Mouse (Mus musculus): ENCODE results near the gene Heatr6. TPM values are rescaled to one million over a fixed set of nuclear protein-coding genes. Genes with fewer than 3 reads are reported as not detected.

Heatr6 gene
- polyA plus RNA-seq (2015; fragmentation: Nextera tagmentation; extraction: Ambion mirVana) = 23.2 and 23.5 TPM in 2 replicates

GRCm38 (mm10) chr11:83753581-83754181, at the start of gene Heatr6:
Heatr6 (plus strand) TSS chr11:83753696.
- H3K27ac ChIP-seq (ENCODE audit: low read length) = peak within 1 kb of the TSS; percentile 81
- no peaks in the 10 kb centered on the region for H3K9me3 ChIP-seq (ENCODE audit: control insufficient read depth, low read length)
- peak within 1 kb of the TSS; percentile 75 for H3K9ac ChIP-seq (ENCODE audit: low read length)
- peaks cover 8% of the 10 kb centered on the region for H3K4me1 ChIP-seq (replicated peaks; ENCODE audit: control insufficient read depth, insufficient read depth, low read length)
- peaks cover 21% of the 10 kb centered on the region for H3K36me3 ChIP-seq (ENCODE audit: control insufficient read depth, insufficient read depth, low read length)
- WGBS = 0% methylated on average over 47 of the region's 47 CpGs
- peaks cover 3% of the 10 kb centered on the region; the same call in 1 of the 2 replicates for H3K27me3 ChIP-seq (ENCODE audit: control insufficient read depth, insufficient read depth, low read depth, low read length)
- ATAC-seq (ENCODE audit: low read depth) = peak; percentile 98
- H3K4me2 ChIP-seq (ENCODE audit: low read depth, low read length) = peak within 1 kb of the TSS; percentile 72
- H3K4me3 ChIP-seq (ENCODE audit: low read length) = peak within 1 kb of the TSS; percentile 86

- WGBS = 58% methylated on average over 1 of the region's 1 CpGs
- no peak within 1 kb of the TSS for H3K4me3 ChIP-seq (ENCODE audit: low read length)
Observed at GRCm38 (mm10) chr11:83703705-83704104, 49.8 kb upstream of the Heatr6 start, which contains the start of gene Wfdc17. Wfdc17 (plus strand) TSS chr11:83703991.

GRCm38 (mm10) chr11:83708715-83709114, 44.8 kb upstream of the Heatr6 start, which contains the start of gene Wfdc18:
Wfdc18 (plus strand) TSS chr11:83709015.
- no peak within 1 kb of the TSS for H3K4me3 ChIP-seq (ENCODE audit: low read length)
- no peak for ATAC-seq (ENCODE audit: low read depth)
- no peak within 1 kb of the TSS for H3K4me2 ChIP-seq (ENCODE audit: low read depth, low read length)

More at GRCm38 (mm10) chr11:83703705-83704104, 49.8 kb upstream of the Heatr6 start, which contains the start of gene Wfdc17:
- Histone ChIP-seq H3K4me2 (ENCODE audit: low read depth, low read length) (no peak within 1 kb of the TSS), H3K27me3 (ENCODE audit: control insufficient read depth, insufficient read depth, low read depth, low read length) (no peaks in the 10 kb centered on the region), H3K36me3 (ENCODE audit: control insufficient read depth, insufficient read depth, low read length) (no peaks in the 10 kb centered on the region), H3K4me1 (replicated peaks; ENCODE audit: control insufficient read depth, insufficient read depth, low read length) (no peaks in the 10 kb centered on the region), H3K9me3 (ENCODE audit: control insufficient read depth, low read length) (no peaks in the 10 kb centered on the region), H3K9ac (ENCODE audit: low read length) (no peak within 1 kb of the TSS), H3K27ac (ENCODE audit: low read length) (no peak within 1 kb of the TSS)
- ATAC-seq (ENCODE audit: low read depth) = no peak

GRCm38 (mm10) chr11:83709683-83710082, 43.8 kb upstream of the Heatr6 start:
- 77% methylated on average over 5 of the region's 5 CpGs for whole genome bisulfite sequencing
- no peaks in the 10 kb centered on the region for H3K9me3 ChIP-seq (ENCODE audit: control insufficient read depth, low read length)
- H3K36me3 ChIP-seq (ENCODE audit: control insufficient read depth, insufficient read depth, low read length) = no peaks in the 10 kb centered on the region
- H3K4me2 ChIP-seq (ENCODE audit: low read depth, low read length) = no peak overlapping the region
- H3K4me1 ChIP-seq (replicated peaks; ENCODE audit: control insufficient read depth, insufficient read depth, low read length) = no peaks in the 10 kb centered on the region
- no peak overlapping the region for H3K9ac ChIP-seq (ENCODE audit: low read length)
- no peak overlapping the region for H3K27ac ChIP-seq (ENCODE audit: low read length)
- H3K27me3 ChIP-seq (ENCODE audit: control insufficient read depth, insufficient read depth, low read depth, low read length) = no peaks in the 10 kb centered on the region
- H3K4me3 ChIP-seq (ENCODE audit: low read length) = no peak overlapping the region
- ATAC-seq (ENCODE audit: low read depth) = no peak

More at GRCm38 (mm10) chr11:83708715-83709114, 44.8 kb upstream of the Heatr6 start, which contains the start of gene Wfdc18:
- H3K9ac ChIP-seq (ENCODE audit: low read length) = no peak within 1 kb of the TSS
- H3K36me3 ChIP-seq (ENCODE audit: control insufficient read depth, insufficient read depth, low read length) = no peaks in the 10 kb centered on the region
- WGBS = 68% methylated on average over 4 of the region's 4 CpGs
- H3K27ac ChIP-seq (ENCODE audit: low read length) = no peak within 1 kb of the TSS
- H3K4me1 ChIP-seq (replicated peaks; ENCODE audit: control insufficient read depth, insufficient read depth, low read length) = no peaks in the 10 kb centered on the region
- no peaks in the 10 kb centered on the region for H3K9me3 ChIP-seq (ENCODE audit: control insufficient read depth, low read length)
- no peaks in the 10 kb centered on the region for H3K27me3 ChIP-seq (ENCODE audit: control insufficient read depth, insufficient read depth, low read depth, low read length)

- no peak overlapping the region for H3K9ac ChIP-seq (ENCODE audit: low read length)
- H3K4me1 ChIP-seq (replicated peaks; ENCODE audit: control insufficient read depth, insufficient read depth, low read length) = no peaks in the 10 kb centered on the region
- ATAC-seq (ENCODE audit: low read depth) = no peak
- no peak overlapping the region for H3K4me3 ChIP-seq (ENCODE audit: low read length)
- WGBS = 48% methylated on average over 1 of the region's 1 CpGs
- no peak overlapping the region for H3K27ac ChIP-seq (ENCODE audit: low read length)
- no peaks in the 10 kb centered on the region for H3K36me3 ChIP-seq (ENCODE audit: control insufficient read depth, insufficient read depth, low read length)
- no peak overlapping the region for H3K4me2 ChIP-seq (ENCODE audit: low read depth, low read length)
- no peaks in the 10 kb centered on the region for H3K27me3 ChIP-seq (ENCODE audit: control insufficient read depth, insufficient read depth, low read depth, low read length)
- H3K9me3 ChIP-seq (ENCODE audit: control insufficient read depth, low read length) = no peaks in the 10 kb centered on the region
Observed at GRCm38 (mm10) chr11:83712671-83713070, 40.8 kb upstream of the Heatr6 start.

- Histone ChIP-seq H3K9ac (ENCODE audit: low read length) (no peak overlapping the region), H3K27me3 (ENCODE audit: control insufficient read depth, insufficient read depth, low read depth, low read length) (no peaks in the 10 kb centered on the region), H3K27ac (ENCODE audit: low read length) (no peak overlapping the region), H3K36me3 (ENCODE audit: control insufficient read depth, insufficient read depth, low read length) (no peaks in the 10 kb centered on the region), H3K4me1 (replicated peaks; ENCODE audit: control insufficient read depth, insufficient read depth, low read length) (no peaks in the 10 kb centered on the region), H3K4me2 (ENCODE audit: low read depth, low read length) (no peak overlapping the region), H3K9me3 (ENCODE audit: control insufficient read depth, low read length) (no peaks in the 10 kb centered on the region), H3K4me3 (ENCODE audit: low read length) (no peak overlapping the region)
- no peak for ATAC-seq (ENCODE audit: low read depth)
- WGBS = 84% methylated on average over 2 of the region's 2 CpGs
Observed at GRCm38 (mm10) chr11:83713925-83714324, 39.6 kb upstream of the Heatr6 start.

- H3K36me3 ChIP-seq (ENCODE audit: control insufficient read depth, insufficient read depth, low read length) = no peaks in the 10 kb centered on the region
- H3K27ac ChIP-seq (ENCODE audit: low read length) = no peak overlapping the region
- H3K9me3 ChIP-seq (ENCODE audit: control insufficient read depth, low read length) = no peaks in the 10 kb centered on the region
- WGBS = 77% methylated on average over 6 of the region's 6 CpGs
- no peak overlapping the region for H3K4me2 ChIP-seq (ENCODE audit: low read depth, low read length)
- no peak for ATAC-seq (ENCODE audit: low read depth)
- no peaks in the 10 kb centered on the region for H3K4me1 ChIP-seq (replicated peaks; ENCODE audit: control insufficient read depth, insufficient read depth, low read length)
- no peaks in the 10 kb centered on the region for H3K27me3 ChIP-seq (ENCODE audit: control insufficient read depth, insufficient read depth, low read depth, low read length)
- H3K9ac ChIP-seq (ENCODE audit: low read length) = no peak overlapping the region
- H3K4me3 ChIP-seq (ENCODE audit: low read length) = no peak overlapping the region
Observed at GRCm38 (mm10) chr11:83717042-83717665, 36.3 kb upstream of the Heatr6 start.

GRCm38 (mm10) chr11:83720766-83721165, 32.7 kb upstream of the Heatr6 start:
- ATAC-seq (ENCODE audit: low read depth) = no peak
- Histone ChIP-seq H3K27ac (ENCODE audit: low read length) (no peak overlapping the region), H3K4me3 (ENCODE audit: low read length) (no peak overlapping the region)

GRCm38 (mm10) chr11:83728757-83729432, 24.6 kb upstream of the Heatr6 start:
- no peak overlapping the region for H3K4me2 ChIP-seq (ENCODE audit: low read depth, low read length)
- no peak overlapping the region for H3K27ac ChIP-seq (ENCODE audit: low read length)
- H3K36me3 ChIP-seq (ENCODE audit: control insufficient read depth, insufficient read depth, low read length) = no peaks in the 10 kb centered on the region
- H3K4me1 ChIP-seq (replicated peaks; ENCODE audit: control insufficient read depth, insufficient read depth, low read length) = no peaks in the 10 kb centered on the region
- no peak overlapping the region for H3K9ac ChIP-seq (ENCODE audit: low read length)
- WGBS = 56% methylated on average over 3 of the region's 3 CpGs
- no peaks in the 10 kb centered on the region for H3K27me3 ChIP-seq (ENCODE audit: control insufficient read depth, insufficient read depth, low read depth, low read length)
- H3K9me3 ChIP-seq (ENCODE audit: control insufficient read depth, low read length) = peaks cover 2% of the 10 kb centered on the region; the same call in 1 of the 2 replicates
- no peak overlapping the region for H3K4me3 ChIP-seq (ENCODE audit: low read length)
- ATAC-seq (ENCODE audit: low read depth) = no peak

More at GRCm38 (mm10) chr11:83720766-83721165, 32.7 kb upstream of the Heatr6 start:
- Histone ChIP-seq H3K27me3 (ENCODE audit: control insufficient read depth, insufficient read depth, low read depth, low read length) (no peaks in the 10 kb centered on the region), H3K9ac (ENCODE audit: low read length) (no peak overlapping the region), H3K36me3 (ENCODE audit: control insufficient read depth, insufficient read depth, low read length) (no peaks in the 10 kb centered on the region), H3K4me2 (ENCODE audit: low read depth, low read length) (no peak overlapping the region), H3K9me3 (ENCODE audit: control insufficient read depth, low read length) (no peaks in the 10 kb centered on the region), H3K4me1 (replicated peaks; ENCODE audit: control insufficient read depth, insufficient read depth, low read length) (no peaks in the 10 kb centered on the region)
